ENCODE assay signal across 43 mouse cellular contexts in genomic region chr13:61164156-61164555, GRCm38 (mm10). TPM values are rescaled to one million over a fixed set of nuclear protein-coding genes. Genes with fewer than 3 reads are reported as not detected.
"Had no signal": no experiment of that assay in that cellular context is flagged by ENCODE, and none has a peak within 500 bp of the region (broad histone marks: within the 10 kb centered on the region; RNA-seq: fewer than 3 reads in every experiment).

TSS of gene Ctsr (minus strand) at chr13:61164256.

- H3K36me3 ChIP-seq: heart, embryonic 10.5 days; heart, embryonic 13.5 days; heart, embryonic 15.5 days; hindbrain, embryonic 10.5 days; hindbrain, embryonic 12.5 days; hindbrain, embryonic 13.5 days; hindbrain, embryonic 15.5 days; intestine, embryonic 15.5 days; kidney, embryonic 15.5 days had no signal

- H3K4me2 ChIP-seq: heart, embryonic 11.5 days; heart, embryonic 13.5 days; heart, embryonic 15.5 days; hindbrain, embryonic 12.5 days; hindbrain, embryonic 13.5 days; hindbrain, embryonic 14.5 days; hindbrain, embryonic 15.5 days; intestine, embryonic 15.5 days; kidney, embryonic 15.5 days had no signal

- ATAC-seq: hindbrain, embryonic 16.5 days; hindbrain, postnatal 0 days; inflammation-experienced regulatory T-cells, adult 6 months; intestine, embryonic 15.5 days; intestine, embryonic 16.5 days; intestine, postnatal 0 days had no signal

- H3K27me3 ChIP-seq: heart, embryonic 13.5 days; heart, embryonic 15.5 days; hindbrain, embryonic 12.5 days; hindbrain, embryonic 13.5 days; hindbrain, embryonic 15.5 days; intestine, embryonic 15.5 days; kidney, embryonic 15.5 days had no signal

- DNase-seq: heart, postnatal 10 days; heart, postnatal 14 days; heart, postnatal 36 days; heart, postnatal 4 days; kidney, adult 11 months; kidney, adult 18-20 months; kidney, adult 2 months; kidney, adult 8-10 months; kidney, adult 9 months; kidney, postnatal 10 days; kidney, postnatal 14 days; kidney, postnatal 25 days; kidney, postnatal 36 days; kidney, postnatal 4 days; layer of hippocampus, adult 9-11 months; layer of hippocampus, postnatal 36 days had no signal

- H3K9ac ChIP-seq: heart, embryonic 13.5 days; heart, embryonic 15.5 days; hindbrain, embryonic 12.5 days; hindbrain, embryonic 13.5 days; hindbrain, embryonic 14.5 days; hindbrain, embryonic 15.5 days; intestine, embryonic 15.5 days; kidney, embryonic 15.5 days had no signal

- H3K9me3 ChIP-seq: intestine, embryonic 15.5 days had no signal

- H3K4me1 ChIP-seq: heart, embryonic 10.5 days; heart, embryonic 13.5 days; heart, embryonic 15.5 days; hindbrain, embryonic 10.5 days; hindbrain, embryonic 12.5 days; hindbrain, embryonic 13.5 days; hindbrain, embryonic 15.5 days; intestine, embryonic 15.5 days; kidney, embryonic 15.5 days had no signal

- H3K4me3 ChIP-seq: heart, embryonic 10.5 days; heart, embryonic 13.5 days; heart, embryonic 15.5 days; hindbrain, embryonic 10.5 days; hindbrain, embryonic 12.5 days; hindbrain, embryonic 13.5 days; hindbrain, embryonic 15.5 days; intestine, embryonic 15.5 days; kidney, embryonic 15.5 days; layer of hippocampus, adult 2 months; left cerebral cortex, adult 2 months had no signal

- H3K27ac ChIP-seq: heart, embryonic 10.5 days; heart, embryonic 13.5 days; heart, embryonic 15.5 days; hindbrain, embryonic 10.5 days; hindbrain, embryonic 12.5 days; hindbrain, embryonic 13.5 days; hindbrain, embryonic 14.5 days; hindbrain, embryonic 15.5 days; hindbrain, postnatal 0 days; intestine, embryonic 15.5 days; kidney, embryonic 15.5 days; kidney, postnatal 0 days; layer of hippocampus, adult 2 months; left cerebral cortex, adult 2 months had no signal

RNA-seq across cellular contexts. Expression of gene Ctsr, which starts in this region (rescaled TPM):
- polyA plus RNA-seq: heart, embryonic 10.5 days; heart, embryonic 11.5 days; heart, embryonic 13.5 days; heart, embryonic 14.5 days; heart, embryonic 15.5 days; heart, embryonic 16.5 days; heart, postnatal 0 days; hindbrain, embryonic 10.5 days; hindbrain, embryonic 11.5 days; hindbrain, embryonic 12.5 days; hindbrain, embryonic 13.5 days; hindbrain, embryonic 14.5 days; hindbrain, embryonic 15.5 days; hindbrain, embryonic 16.5 days; hindbrain, postnatal 0 days; intestine, embryonic 14.5 days; intestine, embryonic 15.5 days; intestine, embryonic 16.5 days; intestine, postnatal 0 days; kidney, adult 2 months; kidney, embryonic 14.5 days; kidney, embryonic 15.5 days; kidney, embryonic 16.5 days; kidney, postnatal 0 days; large intestine, adult 2 months had no signal
